Mouse (Mus musculus): ENCODE results near the gene Cd101.

- TF ChIP-seq POLR2A (IDR thresholded peaks at IDR 0.05; ENCODE audit: borderline replicate concordance, control insufficient read depth, low read depth, low read length) = peak; percentile 49; the same call in 1 of the 2 replicates
- no peak for TF ChIP-seq CTCF (IDR thresholded peaks at IDR 0.05; ENCODE audit: control insufficient read depth, insufficient read depth, low read length)
Observed at GRCm38 (mm10) chr3:100969176-100969917, 60.0 kb downstream of the Cd101 start, which contains the start of gene Ttf2.

All from bone marrow, adult 2 months (tissue).